Mouse (Mus musculus) left cerebral cortex, postnatal 36 days (tissue): ENCODE results near the gene Rps23. TPM values are rescaled to one million over a fixed set of nuclear protein-coding genes. Genes with fewer than 3 reads are reported as not detected.
"Not testable (repeated sequence)": the region's sequence is repeated elsewhere in the genome, so short reads cannot be mapped to it uniquely, and the experiment has no call there.

Experiments
- DNase-seq, 2 experiments: peaks; one replicate each; pipeline ENCODE4 v3.0.0; 2021 to 2022; ENCODE audit warnings: low spot score in 2 of 2, mixed read lengths in 1 of 2
- intact Hi-C: fragments of 180-260 bp; cut with DNase I; formaldehyde crosslinking; loops from one replicate; pipeline ENCODE4 v1.15.1; 2025
- total RNA-seq, 2 experiments: library from RNA; stranded (reverse); gene quantifications; 2 replicates each; pipeline ENCODE4 v1.2.3; 2021

Rps23 gene
- total RNA-seq, 2 experiments from 2014 or later: 190 to 200 TPM

GRCm38 (mm10) chr13:90926938-90927633, 4.3 kb downstream of the Rps23 start:
- intact Hi-C loops: loop anchor here (5.0 kb wide), 1 partner anchor 710 kb away; no protein-coding TSS in a partner anchor
- DNase-seq: no peak

- intact Hi-C loops: loop anchor here (5.0 kb wide), 1 partner anchor 709 kb away; no protein-coding TSS in a partner anchor
- DNase-seq: not testable (repeated sequence)
These were observed 5.5 kb downstream of the Rps23 start for GRCm38 (mm10) chr13:90928266-90928665.

DNA sequence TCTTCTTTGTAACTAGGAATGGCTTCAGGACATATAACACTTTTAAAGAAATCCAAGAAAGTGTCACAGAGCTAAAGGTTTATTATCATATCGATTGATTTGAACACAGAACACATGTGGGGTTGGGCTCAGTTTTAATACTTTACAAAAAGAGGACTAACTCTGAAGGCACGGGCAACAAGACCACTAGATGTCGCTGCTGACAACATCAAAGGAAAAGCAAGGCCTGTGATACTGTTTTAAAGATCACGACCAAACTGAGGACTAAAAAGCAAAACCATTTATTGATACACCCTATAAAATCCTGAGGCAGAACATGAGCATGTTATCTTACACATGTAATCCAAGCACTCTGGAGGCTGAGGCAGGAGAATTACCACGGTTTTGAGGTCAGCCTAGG, 7.1 kb downstream of the Rps23 start:
- intact Hi-C loops: loop anchor here (5.0 kb wide), 1 partner anchor 707 kb away; no protein-coding TSS in a partner anchor
- peak; percentile 61 to 77 for DNase-seq

DNA sequence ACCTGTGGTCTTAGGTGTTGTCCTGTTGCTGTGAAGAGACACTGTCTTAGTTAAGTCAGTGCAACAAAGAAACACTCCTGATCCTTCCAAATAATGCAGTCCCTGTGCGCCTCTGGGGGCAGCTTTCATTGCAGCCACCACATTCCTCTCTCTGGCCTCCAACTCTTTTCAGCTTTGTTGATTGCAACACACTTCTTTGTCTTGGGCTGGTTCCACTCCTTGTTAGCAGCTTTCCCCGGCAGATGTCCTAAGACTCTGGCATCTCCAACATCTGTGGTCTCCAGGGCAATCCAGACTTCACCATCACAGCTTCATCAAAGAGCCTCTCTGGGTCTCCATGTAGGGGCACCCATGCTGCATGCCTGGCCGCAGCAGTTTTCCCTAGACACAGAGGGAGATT, 10.5 kb downstream of the Rps23 start:
- intact Hi-C loops: no loop called here

GRCm38 (mm10) chr13:90935852-90936251, 13.1 kb downstream of the Rps23 start:
- DNase-seq: no peak
- intact Hi-C loops: no loop called here

More for the DNA sequence above, 10.5 kb downstream of the Rps23 start:
- DNase-seq: no peak

GRCm38 (mm10) chr13:90939192-90939591, 16.4 kb downstream of the Rps23 start:
- intact Hi-C loops: no loop called here
- no peak for DNase-seq

DNA sequence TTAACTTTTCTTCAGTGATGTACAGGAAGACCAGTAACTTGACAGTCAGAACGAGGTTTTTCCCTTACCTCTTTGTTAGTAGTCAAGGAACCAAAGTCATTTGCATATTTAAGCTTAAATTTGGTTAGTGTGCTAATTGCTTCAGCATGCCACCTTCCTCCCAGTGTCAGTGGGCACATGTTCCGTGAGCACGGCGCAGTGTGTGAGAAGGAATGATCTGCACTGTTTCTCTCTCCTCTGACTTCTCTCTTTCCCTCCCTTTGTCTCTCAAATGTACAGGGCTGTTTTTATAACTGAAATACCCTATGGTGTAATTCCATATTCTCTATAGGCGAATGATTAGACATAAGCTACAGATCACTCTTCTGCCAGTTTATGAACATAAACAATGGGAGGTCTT, 16.8 kb downstream of the Rps23 start:
- no peak for DNase-seq
- intact Hi-C loops: no loop called here

GRCm38 (mm10) chr13:90958894-90959293, 36.1 kb downstream of the Rps23 start:
- intact Hi-C loops: no loop called here
- no peak for DNase-seq

DNA sequence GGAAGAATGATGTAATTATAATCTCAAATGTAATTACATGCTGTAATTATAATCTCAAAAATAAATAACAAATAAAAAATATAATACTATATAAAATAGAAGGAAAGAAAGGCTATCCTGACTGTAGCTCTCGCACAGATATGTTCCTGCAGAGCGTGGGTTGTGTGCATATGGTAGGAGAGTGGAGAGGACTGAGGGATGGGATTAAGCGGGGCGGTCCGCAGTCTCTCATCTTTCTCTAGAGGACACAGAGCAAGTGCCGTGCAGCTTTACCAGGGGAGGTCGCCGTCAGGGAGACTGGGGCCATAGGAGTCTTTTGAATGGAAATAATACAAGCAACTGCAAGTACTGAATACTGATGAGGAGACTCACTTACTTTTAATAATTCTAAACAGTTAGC, 37.8 kb downstream of the Rps23 start:
- intact Hi-C loops: loop anchor here (10.0 kb wide), 2 partner anchors 504 to 684 kb away; partner anchors contain the start of gene Ssbp2
- no peak for DNase-seq

DNA sequence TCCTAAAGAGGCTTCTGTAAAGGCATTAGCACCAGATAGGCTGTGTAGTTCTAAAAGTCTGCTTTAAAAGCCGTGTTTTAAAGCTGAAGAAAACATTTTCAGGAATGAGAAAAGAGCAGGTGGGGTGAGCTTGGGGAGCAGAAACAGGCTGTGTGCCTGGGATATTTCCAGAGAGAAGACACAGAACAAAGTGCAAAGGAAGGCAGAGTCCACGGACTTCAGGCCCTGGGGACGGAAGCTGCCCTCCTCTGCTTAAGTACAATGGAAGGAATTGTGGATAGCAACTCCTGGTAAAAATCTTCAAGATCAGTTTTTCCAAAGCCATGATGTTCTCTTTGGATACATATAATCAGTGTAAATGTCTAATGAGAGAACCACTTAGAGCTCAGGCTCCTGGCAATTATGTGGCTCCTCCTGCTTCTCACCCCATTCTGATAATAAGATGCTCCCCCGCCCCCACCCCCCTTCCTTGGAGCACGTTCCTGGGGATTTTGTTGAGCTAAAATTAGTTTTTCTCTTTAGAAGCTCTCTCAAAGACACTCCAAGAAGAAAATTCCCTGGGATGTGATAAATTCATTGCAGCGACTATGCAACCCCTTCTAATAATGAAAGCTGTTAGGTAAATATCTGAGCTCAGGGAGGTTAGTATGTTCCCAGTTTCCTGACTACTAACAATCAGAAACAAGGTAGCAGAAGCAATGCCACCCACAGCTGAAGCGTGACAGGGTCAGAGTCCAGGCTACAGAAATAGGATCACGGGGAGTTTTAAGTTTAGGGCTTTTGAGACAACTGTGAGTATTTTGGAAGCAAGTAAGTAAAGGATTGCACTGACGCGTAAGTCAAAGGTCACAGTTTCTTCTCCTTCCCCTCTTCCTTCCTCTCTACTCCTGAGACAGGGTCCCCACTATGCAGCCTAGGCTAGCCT, 40.3 kb downstream of the Rps23 start:
- DNase-seq: no peak
- intact Hi-C loops: loop anchor here (10.0 kb wide), 2 partner anchors 502 to 682 kb away; partner anchors contain the start of gene Ssbp2

GRCm38 (mm10) chr13:90964511-90964910, 41.8 kb downstream of the Rps23 start:
- intact Hi-C loops: loop anchor here (10.0 kb wide), 2 partner anchors 500 to 680 kb away; partner anchors contain the start of gene Ssbp2
- DNase-seq: no peak

DNA sequence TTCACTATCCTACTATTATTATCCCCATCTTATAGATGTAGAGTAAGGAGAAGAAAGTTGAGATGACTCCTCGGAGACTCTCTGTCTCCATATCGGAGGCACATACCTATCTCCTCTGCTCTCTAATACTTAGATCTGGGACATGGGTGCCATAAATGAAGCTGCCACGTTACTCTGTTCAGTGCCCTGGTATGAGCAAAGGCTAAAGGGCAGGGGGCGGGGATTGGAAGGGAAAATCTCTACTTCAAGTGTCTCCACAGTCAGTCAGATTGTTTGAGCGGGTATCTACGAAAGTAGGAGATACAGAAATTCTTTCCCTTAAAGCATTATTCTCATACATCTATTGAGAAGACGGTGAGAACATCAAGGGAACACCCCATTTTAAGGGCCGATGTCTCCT, 43.2 kb downstream of the Rps23 start:
- intact Hi-C loops: loop anchor here (2.0 to 10.0 kb wide), 4 partner anchors 127 to 679 kb away; partner anchors contain the start of gene Ssbp2
- DNase-seq: no peak

DNA sequence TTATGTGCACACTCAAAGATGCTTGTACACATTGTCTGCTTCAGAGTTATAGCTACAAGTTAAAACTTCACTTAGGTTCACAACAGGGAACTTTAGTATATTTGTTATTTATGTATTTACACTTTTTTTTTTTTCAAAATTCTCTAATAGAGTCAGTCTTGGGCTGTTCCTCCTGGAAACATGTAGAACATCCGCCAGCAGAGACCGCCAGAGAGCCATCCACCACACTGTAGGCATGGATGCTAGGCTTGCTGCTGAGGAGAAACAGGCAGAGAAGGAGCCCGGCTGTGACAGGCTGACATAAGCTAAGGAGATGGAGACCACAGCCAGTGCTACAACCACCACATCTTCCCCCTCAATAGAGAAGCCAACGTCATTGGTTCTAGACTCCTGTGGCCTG, 44.7 kb downstream of the Rps23 start:
- intact Hi-C loops: loop anchor here (2.0 to 10.0 kb wide), 4 partner anchors 125 to 677 kb away; partner anchors contain the start of gene Ssbp2
- peak; percentile 80 to 84 for DNase-seq

DNA sequence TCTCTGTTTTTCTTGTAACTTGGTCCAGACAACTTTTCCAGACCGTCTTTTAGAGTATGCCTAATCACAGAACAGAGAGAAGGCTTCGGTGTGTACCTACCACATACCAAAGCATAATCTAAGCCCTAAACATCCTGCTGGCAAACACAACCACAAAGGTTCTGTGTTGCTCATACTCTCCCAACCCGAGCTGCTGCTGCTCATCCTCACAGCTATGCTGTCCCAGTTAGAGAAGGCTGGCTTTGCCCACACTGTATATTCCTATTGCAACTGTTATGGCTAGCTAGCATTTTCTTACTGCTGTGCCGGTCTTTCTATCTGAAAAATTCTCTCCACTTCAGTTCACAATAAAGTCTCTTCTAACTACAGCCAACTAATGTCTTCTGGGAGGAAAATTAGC, 46.2 kb downstream of the Rps23 start:
- intact Hi-C loops: loop anchor here (5.0 to 10.0 kb wide), 3 partner anchors 398 to 676 kb away; partner anchors contain the start of gene Ssbp2
- no peak for DNase-seq

- DNase-seq: no peak
- intact Hi-C loops: no loop called here
These were observed 47.7 kb downstream of the Rps23 start for GRCm38 (mm10) chr13:90970259-90971017.

- DNase-seq: no peak
- intact Hi-C loops: no loop called here
These were observed 50.7 kb downstream of the Rps23 start for GRCm38 (mm10) chr13:90973409-90973808.
